Mouse (Mus musculus) heart, embryonic 15.5 days (tissue): Measurements from ENCODE around the gene Ccnl2. TPM values are rescaled to one million over a fixed set of nuclear protein-coding genes. Genes with fewer than 3 reads are reported as not detected.

ENCODE experiments used
- ATAC-seq: fragments of 200-750 bp; cut with Nextera tagmentation; replicated peaks from 2 replicates; pipeline ENCODE4 v1.8.0; 2017; ENCODE audit warnings: low read depth, moderate TSS enrichment; ENCODE audit not compliant: insufficient number of reproducible peaks, insufficient read depth, low FRiP score
- H3K27ac ChIP-seq: fragments of 300-500 bp; sonication (generic); 2 replicates; pipeline ENCODE4 v1.5.1; 2015; ENCODE audit warnings: mild to moderate bottlenecking, inconsistent platforms
- H3K27me3 ChIP-seq: fragments of 300-500 bp; sonication (generic); 2 replicates; pipeline ENCODE4 v1.6.1; 2015; ENCODE audit warnings: inconsistent platforms
- H3K36me3 ChIP-seq: fragments of 300-500 bp; sonication (generic); 2 replicates; pipeline ENCODE4 v1.6.1; 2015; ENCODE audit warnings: mild to moderate bottlenecking, inconsistent platforms
- H3K4me1 ChIP-seq: fragments of 300-500 bp; sonication (generic); replicated peaks from 2 replicates; pipeline ENCODE4 v1.6.1; 2015; ENCODE audit warnings: inconsistent platforms
- H3K4me2 ChIP-seq: fragments of 300-500 bp; sonication (generic); 2 replicates; pipeline ENCODE4 v1.6.1; 2015; ENCODE audit warnings: inconsistent platforms, mild to moderate bottlenecking, moderate library complexity
- H3K4me3 ChIP-seq: fragments of 300-500 bp; sonication (generic); 2 replicates; pipeline ENCODE4 v1.5.1; 2015; ENCODE audit warnings: mild to moderate bottlenecking, inconsistent platforms
- H3K9ac ChIP-seq: fragments of 300-500 bp; sonication (generic); 2 replicates; pipeline ENCODE4 v1.6.1; 2015; ENCODE audit warnings: mild to moderate bottlenecking, inconsistent platforms
- H3K9me3 ChIP-seq: fragments of 300-500 bp; sonication (generic); replicated peaks from 2 replicates; pipeline ENCODE4 v1.6.1; 2016; ENCODE audit warnings: inconsistent platforms
- WGBS: fragments of 180-500 bp; shearing (Covaris S2); methylation state at CpG from one replicate; pipeline ENCODE4 v1.1.7; 2015; ENCODE audit warnings: mixed read lengths; 5-methylcytosine and 5-hydroxymethylcytosine counted together
- polyA plus RNA-seq: library from polyadenylated mRNA; unstranded; fragments of >200 nt; fragmentation: Nextera tagmentation; extraction: Ambion mirVana; gene quantifications from 2 replicates; pipeline ENCODE4 v1.2.1, GENCODE M21; 2015

The Ccnl2 gene
- polyA plus RNA-seq, 1 experiment from 2014 or later = 106 TPM

DNA sequence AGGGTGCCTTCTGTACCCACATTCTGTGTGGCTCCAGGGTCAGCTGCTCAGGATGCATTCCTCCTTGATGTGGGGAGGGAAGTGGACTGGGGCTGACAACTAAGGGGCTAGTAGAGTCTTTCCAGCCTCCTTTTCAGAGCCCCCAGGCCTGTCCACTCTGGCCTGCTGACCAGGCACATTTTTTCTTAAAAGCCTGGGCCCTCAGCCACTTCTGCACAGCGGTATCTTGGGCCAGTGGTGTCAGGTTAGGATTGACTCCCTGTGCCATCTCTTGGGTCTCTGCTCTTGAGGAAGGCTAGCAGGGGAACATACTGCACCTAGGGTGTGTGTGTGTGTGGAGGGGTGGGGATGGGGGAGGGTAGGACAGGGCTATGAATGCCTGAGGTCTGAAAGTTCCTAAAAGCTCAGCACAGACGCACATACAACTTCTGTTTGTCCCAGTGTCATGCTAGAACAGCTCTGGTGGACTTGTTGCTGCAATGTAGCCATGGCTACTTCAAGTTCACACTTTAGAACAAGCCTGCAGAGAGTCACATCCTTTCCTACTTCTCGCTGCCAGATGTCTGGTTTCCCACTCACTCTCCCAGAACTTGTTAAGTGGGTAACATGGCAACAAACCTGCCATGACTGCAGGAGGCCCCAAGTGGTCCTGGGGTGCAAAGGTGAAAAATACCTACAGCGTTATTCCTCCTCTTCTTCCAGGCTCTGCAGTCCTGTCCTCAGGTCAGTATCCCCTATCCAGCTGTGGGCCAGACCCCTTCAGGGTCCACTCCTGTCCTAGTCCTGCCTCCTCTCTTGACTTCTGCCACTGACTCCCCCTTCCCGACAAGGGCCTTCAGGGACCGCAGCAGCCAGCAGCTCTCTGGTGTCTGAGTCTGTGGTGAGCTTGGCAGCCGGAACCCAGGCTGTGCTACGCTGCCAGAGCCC, 28.1 kb downstream of the Ccnl2 start:
- no peaks in the 10 kb centered on the region for H3K9me3 ChIP-seq
- peak overlapping the region; percentile 85 for H3K27ac ChIP-seq
- H3K9ac ChIP-seq = peak overlapping the region; percentile 62
- peaks cover 42% of the 10 kb centered on the region for H3K4me1 ChIP-seq
- ATAC-seq = 0 out of 2 replicates have a peak, but pooled peaks have one; percentile 1
- H3K36me3 ChIP-seq = peaks cover 2% of the 10 kb centered on the region; the same call in 1 of the 2 replicates
- 13% methylated on average over 8 of the region's 8 CpGs for WGBS
- peak overlapping the region; percentile 85 for H3K4me2 ChIP-seq
- H3K4me3 ChIP-seq = peak overlapping the region; percentile 53
- H3K27me3 ChIP-seq = peaks cover 5% of the 10 kb centered on the region; the same call in 1 of the 2 replicates

GRCm38 (mm10) chr4:155841003-155841454, 28.7 kb downstream of the Ccnl2 start:
- under 1% methylated on average over 30 of the region's 32 CpGs for WGBS
- ATAC-seq = peak; percentile 32

DNA sequence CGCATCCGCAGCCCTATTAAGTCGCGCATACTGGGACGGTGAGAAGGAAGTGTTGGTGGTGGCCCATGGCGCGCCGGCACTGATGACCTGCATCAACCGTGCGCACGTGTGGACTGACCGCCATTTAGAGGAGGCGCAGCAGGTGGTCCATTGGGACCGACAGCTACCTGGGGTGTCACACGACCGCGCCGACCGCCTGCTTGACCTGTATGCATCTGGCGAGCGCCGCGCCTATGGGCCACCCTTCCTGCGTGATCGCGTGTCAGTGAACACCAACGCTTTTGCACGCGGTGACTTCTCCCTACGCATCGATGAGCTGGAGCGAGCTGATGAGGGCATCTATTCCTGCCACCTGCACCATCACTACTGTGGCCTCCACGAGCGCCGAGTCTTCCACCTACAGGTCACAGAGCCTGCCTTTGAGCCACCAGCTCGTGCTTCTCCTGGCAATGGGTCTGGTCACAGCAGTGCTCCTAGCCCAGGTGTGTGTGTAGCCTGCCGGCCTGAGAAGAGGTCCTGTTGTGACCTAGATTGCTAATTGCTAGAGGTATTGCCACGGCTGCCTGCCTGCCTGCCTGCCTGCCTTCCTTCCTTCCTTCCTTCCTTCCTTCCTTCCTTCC, 29.5 kb downstream of the Ccnl2 start:
- Histone ChIP-seq H3K4me3 (peak overlapping the region; percentile 53), H3K9me3 (no peaks in the 10 kb centered on the region), H3K27ac (no peak overlapping the region), H3K4me2 (peak overlapping the region; percentile 85), H3K9ac (no peak overlapping the region; the same call in 1 of the 2 replicates), H3K36me3 (peaks cover 2% of the 10 kb centered on the region; the same call in 1 of the 2 replicates), H3K4me1 (peaks cover 47% of the 10 kb centered on the region), H3K27me3 (peaks cover 5% of the 10 kb centered on the region; the same call in 1 of the 2 replicates)
- no peak for ATAC-seq
- 51% methylated on average over 38 of the region's 38 CpGs for WGBS

More at GRCm38 (mm10) chr4:155841003-155841454, 28.7 kb downstream of the Ccnl2 start:
- peak overlapping the region; percentile 10 for H3K27ac ChIP-seq
- H3K4me3 ChIP-seq = peak overlapping the region; percentile 53
- peak overlapping the region; percentile 62 for H3K9ac ChIP-seq
- peaks cover 5% of the 10 kb centered on the region; the same call in 1 of the 2 replicates for H3K27me3 ChIP-seq
- peaks cover 2% of the 10 kb centered on the region; the same call in 1 of the 2 replicates for H3K36me3 ChIP-seq
- H3K9me3 ChIP-seq = no peaks in the 10 kb centered on the region
- peaks cover 42% of the 10 kb centered on the region for H3K4me1 ChIP-seq
- H3K4me2 ChIP-seq = peak overlapping the region; percentile 85

- Histone ChIP-seq H3K4me3 (no peak overlapping the region), H3K9ac (no peak overlapping the region), H3K9me3 (no peaks in the 10 kb centered on the region)
Observed at GRCm38 (mm10) chr4:155843231-155843630, 30.9 kb downstream of the Ccnl2 start.

DNA sequence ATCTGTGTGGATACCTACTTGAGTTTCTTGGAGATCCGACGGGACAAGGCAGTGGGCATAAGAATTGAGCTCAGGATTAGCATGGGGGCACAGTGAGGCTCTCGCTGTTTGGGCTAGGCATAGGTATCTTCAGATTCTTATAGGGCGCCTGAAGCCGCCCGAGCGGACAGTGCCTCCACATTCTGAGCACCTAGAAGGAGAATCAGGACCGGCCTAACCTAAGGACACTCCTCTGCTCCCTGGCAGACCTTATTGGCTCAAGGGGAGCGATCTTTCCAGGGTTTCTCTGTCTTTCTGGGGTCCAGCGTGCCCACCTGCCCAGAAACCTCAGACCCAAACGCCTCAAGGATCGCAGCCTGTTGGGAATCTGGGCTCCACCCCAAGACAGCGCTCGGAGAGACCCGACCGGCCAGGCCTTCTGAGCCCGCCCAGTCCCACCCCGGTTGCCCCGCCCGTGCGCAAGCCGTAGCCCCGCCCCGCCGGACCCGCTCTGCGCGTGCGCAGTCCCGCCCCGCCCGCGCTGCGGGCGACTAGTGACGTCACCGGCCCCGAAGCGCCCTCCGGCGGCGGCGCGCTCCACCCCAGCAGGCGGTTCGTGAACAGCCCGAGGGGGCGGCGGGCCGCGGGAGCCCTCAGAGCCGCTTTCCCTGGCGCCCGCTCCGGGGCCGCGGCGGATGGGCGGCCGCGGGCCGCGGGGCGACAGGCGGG, 34.7 kb downstream of the Ccnl2 start, which contains the start of gene Dvl1:
Dvl1 (plus strand) TSS at position 532 of the 708 bp plus-strand sequence.
- peaks cover 2% of the 10 kb centered on the region; the same call in 1 of the 2 replicates for H3K36me3 ChIP-seq
- 2% methylated on average over 64 of the region's 65 CpGs for WGBS

More at GRCm38 (mm10) chr4:155843231-155843630, 30.9 kb downstream of the Ccnl2 start:
- H3K4me1 ChIP-seq = peaks cover 45% of the 10 kb centered on the region
- ATAC-seq = no peak
- no peak overlapping the region for H3K27ac ChIP-seq
- WGBS = 87% methylated on average over 5 of the region's 5 CpGs
- peaks cover 5% of the 10 kb centered on the region; the same call in 1 of the 2 replicates for H3K27me3 ChIP-seq
- no peak overlapping the region for H3K4me2 ChIP-seq
- peaks cover 2% of the 10 kb centered on the region; the same call in 1 of the 2 replicates for H3K36me3 ChIP-seq

GRCm38 (mm10) chr4:155847591-155848352, 35.5 kb downstream of the Ccnl2 start:
- H3K9me3 ChIP-seq = no peaks in the 10 kb centered on the region
- WGBS = 2% methylated on average over 61 of the region's 69 CpGs
- H3K4me1 ChIP-seq = peaks cover 32% of the 10 kb centered on the region
- H3K36me3 ChIP-seq = no peaks in the 10 kb centered on the region; the same call in 1 of the 2 replicates
- ATAC-seq = no peak; the same call in none of the 2 replicates
- H3K27ac ChIP-seq = peak overlapping the region; percentile 63
- H3K9ac ChIP-seq = peak overlapping the region; percentile 83
- H3K4me2 ChIP-seq = peak overlapping the region; percentile 88
- H3K4me3 ChIP-seq = peak overlapping the region; percentile 81
- H3K27me3 ChIP-seq = no peaks in the 10 kb centered on the region

More for the DNA sequence above, 34.7 kb downstream of the Ccnl2 start, which contains the start of gene Dvl1:
- Histone ChIP-seq H3K27me3 (no peaks in the 10 kb centered on the region), H3K4me3 (peak within 1 kb of the TSS; percentile 81), H3K9ac (peak within 1 kb of the TSS; percentile 83), H3K27ac (peak within 1 kb of the TSS; percentile 63), H3K4me1 (peaks cover 32% of the 10 kb centered on the region), H3K9me3 (no peaks in the 10 kb centered on the region), H3K4me2 (peak within 1 kb of the TSS; percentile 88)
- peak; percentile 93 for ATAC-seq

DNA sequence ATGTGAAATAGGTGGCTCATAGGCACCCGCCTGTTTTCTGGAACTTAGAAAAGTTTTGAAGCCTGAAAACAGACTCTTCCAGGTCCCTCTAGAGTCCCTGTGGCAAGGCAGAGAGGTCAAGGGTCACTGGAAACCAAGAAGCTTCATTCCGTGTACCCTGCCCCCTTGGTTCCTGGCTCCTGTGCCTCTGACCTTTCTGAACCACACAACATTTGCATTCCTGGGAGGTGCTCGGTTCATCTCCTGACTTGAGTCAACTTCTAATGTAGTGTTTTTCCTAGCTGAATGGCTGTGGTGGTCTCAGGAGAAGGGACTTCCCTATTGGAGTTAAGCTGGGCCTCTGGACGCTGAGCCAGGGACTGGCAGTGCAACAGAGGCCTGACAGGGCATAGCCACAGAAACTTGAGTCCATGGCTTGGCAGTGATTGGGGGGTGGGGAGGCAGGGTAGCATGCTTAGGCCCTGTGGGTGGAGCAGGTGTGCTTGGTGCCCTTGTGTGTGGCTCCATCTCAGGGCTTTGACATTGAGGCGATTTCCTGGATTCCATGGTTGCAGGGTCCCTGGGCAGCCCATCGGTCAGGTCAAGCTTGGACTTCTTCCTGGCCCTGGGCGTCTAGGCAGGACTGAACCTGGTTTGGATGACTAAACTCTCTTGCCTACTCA, 36.3 kb downstream of the Ccnl2 start:
- Histone ChIP-seq H3K9me3 (no peaks in the 10 kb centered on the region), H3K4me1 (peaks cover 32% of the 10 kb centered on the region), H3K27me3 (no peaks in the 10 kb centered on the region), H3K9ac (peak overlapping the region; percentile 83; the same call in 1 of the 2 replicates), H3K4me3 (peak overlapping the region; percentile 81), H3K27ac (no peak overlapping the region), H3K4me2 (peak overlapping the region; percentile 88), H3K36me3 (no peaks in the 10 kb centered on the region)
- 66% methylated on average over 7 of the region's 7 CpGs for WGBS
- no peak for ATAC-seq

GRCm38 (mm10) chr4:155849391-155849790, 37.1 kb downstream of the Ccnl2 start:
- Histone ChIP-seq H3K4me1 (peaks cover 32% of the 10 kb centered on the region), H3K27me3 (no peaks in the 10 kb centered on the region), H3K9ac (no peak overlapping the region), H3K27ac (no peak overlapping the region), H3K4me2 (no peak overlapping the region), H3K36me3 (peaks cover under 1% of the 10 kb centered on the region), H3K9me3 (no peaks in the 10 kb centered on the region), H3K4me3 (no peak overlapping the region)
- no peak for ATAC-seq
- 74% methylated on average over 2 of the region's 2 CpGs for WGBS

DNA sequence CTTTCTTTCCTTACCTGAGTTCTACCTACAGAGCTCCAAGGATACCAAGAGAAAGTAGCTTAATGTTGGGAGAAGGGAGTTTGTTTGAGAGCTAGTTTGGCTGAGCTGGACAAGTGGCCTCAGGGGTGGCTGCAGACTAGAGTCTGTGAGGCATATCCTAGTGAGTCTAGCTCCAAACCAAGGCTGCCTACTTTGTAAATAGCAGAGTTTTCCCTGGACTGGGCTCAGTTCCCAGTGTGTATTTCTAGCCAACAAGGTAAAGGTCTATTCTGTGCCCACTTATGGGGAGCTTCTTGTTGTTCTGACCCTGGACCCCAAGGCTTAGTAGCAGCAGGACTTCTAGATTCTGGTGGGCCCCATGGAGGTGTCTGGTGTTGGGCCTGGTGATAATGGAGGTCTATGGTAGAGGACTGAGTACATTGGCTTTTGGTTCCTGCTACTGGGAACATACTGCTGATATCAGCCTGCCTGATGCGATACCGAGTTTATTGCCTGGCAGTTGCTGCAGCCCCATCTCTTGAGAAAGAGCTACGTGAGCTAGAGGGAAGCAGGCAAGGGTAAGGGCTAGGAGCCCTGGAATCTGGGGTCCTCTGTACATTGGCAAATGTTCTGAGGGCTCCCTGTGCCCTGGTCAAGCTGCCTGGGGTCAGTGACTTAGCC, 37.6 kb downstream of the Ccnl2 start:
- peaks cover 32% of the 10 kb centered on the region for H3K4me1 ChIP-seq
- 85% methylated on average over 3 of the region's 3 CpGs for WGBS
- no peak for ATAC-seq
- H3K9ac ChIP-seq = no peak overlapping the region
- H3K4me3 ChIP-seq = no peak overlapping the region
- H3K36me3 ChIP-seq = peaks cover 5% of the 10 kb centered on the region
- no peak overlapping the region for H3K27ac ChIP-seq
- no peaks in the 10 kb centered on the region for H3K9me3 ChIP-seq
- no peaks in the 10 kb centered on the region for H3K27me3 ChIP-seq
- H3K4me2 ChIP-seq = no peak overlapping the region
